Mouse (Mus musculus) neural tube, embryonic 10.5 days (tissue): ENCODE data around the gene Gimap8.
A peak's percentile ranks its signal among the peaks of the same experiment; 100 is the strongest.
"Not testable (repeated sequence)": the region's sequence is repeated elsewhere in the genome, so short reads cannot be mapped to it uniquely, and the experiment has no call there.

Experiments used
- DNase-seq: peaks from one replicate; pipeline ENCODE4 v3.0.0-alpha.2; 2017; ENCODE audit warnings: low spot score; ENCODE audit errors: extremely low spot score

The Gimap8 gene

DNA sequence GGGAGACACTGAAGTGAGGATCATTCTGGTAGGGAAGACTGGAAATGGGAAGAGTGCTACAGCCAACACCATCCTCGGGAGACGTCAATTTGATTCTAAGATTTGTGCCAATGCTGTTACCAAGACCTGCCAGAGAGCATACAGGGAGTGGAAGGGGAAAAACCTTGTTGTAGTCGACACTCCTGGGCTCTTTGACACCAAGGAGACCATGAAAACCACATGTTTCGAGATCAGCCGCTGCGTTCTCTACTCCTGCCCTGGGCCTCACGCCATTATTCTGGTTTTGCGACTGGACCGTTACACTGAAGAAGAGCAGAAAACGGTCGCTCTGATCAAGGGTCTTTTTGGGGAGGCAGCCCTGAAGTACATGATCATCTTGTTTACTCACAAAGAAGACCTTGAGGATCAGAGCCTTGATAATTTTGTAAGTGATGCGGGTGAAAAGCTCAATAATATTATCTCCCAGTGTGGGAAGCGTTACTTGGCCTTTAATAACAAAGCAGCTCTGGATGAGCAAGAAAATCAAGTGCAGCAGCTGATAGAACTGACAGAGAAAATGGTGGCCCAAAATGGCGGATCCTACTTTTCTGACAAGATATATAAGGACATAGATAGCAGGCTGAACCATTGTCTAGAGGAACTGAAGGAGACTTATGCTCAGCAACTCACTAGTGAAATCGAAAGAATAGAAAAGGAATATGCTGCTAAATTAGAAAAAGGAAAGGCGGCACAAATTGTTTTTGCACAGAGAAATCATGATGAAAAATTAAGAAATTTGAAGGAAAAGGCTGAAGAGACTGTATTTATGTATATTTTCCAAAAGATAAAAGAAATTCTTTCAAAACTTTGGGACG lies 30.7 kb downstream of the Gimap8 start:
- DNase-seq, result peak; percentile 5

DNA sequence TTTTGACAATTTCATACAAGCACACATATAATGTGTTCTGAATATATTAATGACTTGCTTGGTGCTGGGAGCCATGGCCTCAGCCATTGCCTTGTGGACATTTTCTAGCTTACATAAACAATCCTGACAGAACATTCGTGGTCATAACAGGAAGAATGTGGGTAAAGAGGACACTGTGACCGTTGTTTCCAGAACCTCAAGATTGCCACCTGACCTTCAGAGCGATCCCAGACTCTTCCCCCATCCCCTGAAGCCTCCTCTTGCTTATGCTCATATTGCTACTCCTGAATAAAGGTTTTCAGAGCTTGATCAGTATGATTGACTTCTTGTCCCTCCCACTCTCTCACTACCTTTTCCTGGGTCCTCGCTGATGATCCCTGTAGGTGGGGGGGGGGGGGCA lies 31.4 kb downstream of the Gimap8 start:
- peak; percentile 4 for DNase-seq

DNA sequence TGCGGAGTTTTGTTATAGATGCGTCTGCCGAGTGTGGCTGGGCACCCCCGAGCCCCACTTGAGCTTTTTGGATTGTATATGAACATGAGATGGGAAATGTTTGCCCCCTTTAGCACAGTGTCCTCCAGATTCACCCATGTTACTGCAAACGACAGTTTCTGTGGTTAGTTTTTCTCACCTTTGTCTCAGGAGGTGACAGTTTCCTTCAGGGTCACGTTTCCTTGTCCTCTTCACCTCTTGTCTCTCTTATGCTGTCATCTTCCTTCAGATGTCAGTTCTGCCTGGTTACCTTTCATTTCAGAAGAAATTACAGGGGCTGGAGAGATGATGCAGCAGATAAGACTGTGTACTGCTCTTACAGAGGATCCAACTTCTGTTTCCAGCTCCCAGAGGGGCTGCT lies 32.7 kb downstream of the Gimap8 start:
- peak; percentile 1 for DNase-seq

DNA sequence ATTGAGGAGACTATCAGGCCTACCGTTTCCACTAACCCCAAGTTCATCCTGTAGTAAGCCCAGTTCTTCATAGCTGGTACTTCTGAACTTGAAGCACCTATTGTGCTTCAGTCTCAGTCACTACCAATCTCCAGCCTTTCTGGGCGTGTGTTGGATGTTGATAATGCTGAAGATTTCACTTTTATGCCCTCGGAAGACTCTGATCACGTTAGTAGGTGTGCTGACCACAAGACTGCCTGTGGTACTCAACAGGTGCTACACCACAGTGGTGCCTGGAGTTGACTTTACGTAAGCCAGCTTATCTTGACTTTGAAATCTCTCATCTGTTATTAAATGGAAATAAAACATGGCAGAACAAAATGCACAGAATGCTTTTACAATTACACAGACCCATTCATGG lies 33.4 kb downstream of the Gimap8 start:
- DNase-seq, result no peak

DNA sequence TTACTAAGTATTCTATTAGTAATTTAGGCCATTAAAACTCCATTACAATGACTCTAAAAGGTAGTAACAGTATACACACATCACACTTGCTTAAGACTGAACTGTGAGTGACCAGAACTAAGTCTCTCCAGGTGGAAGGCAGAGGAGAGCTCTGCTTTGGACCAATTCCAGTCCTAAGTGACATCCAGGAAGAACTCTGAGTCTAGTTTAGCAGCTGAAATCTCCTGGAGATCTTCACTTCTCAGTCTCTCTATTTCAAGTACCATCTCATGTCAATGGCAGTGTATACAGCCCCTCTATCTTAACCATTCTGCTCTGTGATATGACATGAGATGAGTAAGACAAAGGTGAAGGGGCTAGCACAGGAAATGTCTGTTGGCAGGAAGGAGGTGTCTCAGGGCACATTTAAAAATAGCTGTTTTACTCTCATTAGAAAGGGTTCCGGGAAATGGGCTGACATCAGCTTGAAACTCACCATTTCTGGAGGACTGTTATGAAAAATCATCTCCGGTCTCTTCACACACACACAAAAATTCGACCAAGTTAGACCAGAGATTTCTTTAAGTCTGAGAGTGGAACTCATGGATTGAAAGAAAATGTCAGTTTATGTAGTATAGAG lies 34.5 kb downstream of the Gimap8 start:
- DNase-seq, result no peak

DNA sequence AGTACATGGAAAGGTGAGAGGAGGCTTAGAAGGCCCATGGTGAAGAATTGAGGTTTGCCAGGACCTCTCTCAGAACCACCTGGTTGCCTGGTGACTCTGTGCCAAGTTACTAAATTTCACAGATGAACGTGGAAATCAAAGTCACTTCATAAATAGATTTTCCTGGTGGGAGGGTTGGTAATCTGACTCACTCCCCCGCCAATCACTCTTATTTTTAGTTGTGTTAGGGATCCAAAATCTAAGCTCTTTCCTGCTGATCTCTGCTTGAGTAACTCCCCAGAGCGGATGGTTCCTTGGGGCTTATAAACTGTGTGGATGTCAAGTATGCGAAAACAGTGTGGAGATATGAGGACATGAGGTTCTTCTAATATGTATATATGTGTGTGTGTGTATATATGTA lies 35.2 kb downstream of the Gimap8 start:
- DNase-seq, result peak; percentile 4

DNA sequence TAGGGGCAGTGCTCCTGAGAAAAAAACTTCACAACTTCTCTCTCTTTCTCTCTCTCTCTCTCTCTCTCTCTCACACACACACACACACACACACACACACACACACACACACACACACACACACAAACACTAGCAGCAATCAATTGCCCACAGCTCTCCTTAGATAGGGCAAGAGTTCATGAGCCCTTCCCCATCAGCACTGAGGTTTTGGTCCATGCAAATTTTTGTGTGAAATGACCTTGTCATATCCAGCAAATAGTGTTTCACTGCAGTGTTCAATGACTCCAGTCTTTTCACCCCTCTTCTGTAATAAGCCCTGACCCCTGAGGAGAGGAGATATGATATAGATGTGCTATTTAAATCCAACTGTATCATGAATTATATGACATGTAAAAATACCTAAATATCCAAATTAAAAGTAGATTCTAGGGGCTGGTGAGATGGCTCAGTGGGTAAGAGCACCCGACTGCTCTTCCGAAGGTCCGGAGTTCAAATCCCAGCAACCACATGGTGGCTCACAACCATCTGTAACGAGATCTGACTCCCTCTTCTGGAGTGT lies 36.3 kb downstream of the Gimap8 start:
- DNase-seq, result not testable (repeated sequence)

DNA sequence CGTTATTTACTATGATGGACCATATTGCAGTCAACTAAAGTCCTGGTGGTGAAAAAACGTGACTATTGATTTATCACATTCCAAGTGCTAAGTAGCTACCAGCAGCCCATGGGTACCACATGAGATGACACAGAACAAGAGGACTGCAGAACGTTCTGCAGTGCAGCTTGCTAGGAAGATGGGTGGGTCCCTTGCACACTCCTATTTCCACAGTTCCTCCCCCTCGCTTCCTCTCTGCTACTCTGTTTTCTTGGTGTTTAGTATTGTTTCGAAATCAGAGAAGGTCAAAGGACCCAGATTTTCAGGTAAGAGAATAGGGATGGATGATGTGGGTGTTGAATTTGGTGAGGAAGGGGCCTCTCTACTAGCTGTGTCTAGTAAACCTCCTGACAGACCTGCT lies 37.3 kb downstream of the Gimap8 start, which contains the start of gene Gimap4:
Gene Gimap4, plus strand, starts transcription at position 231 of the 400 bp plus-strand sequence.
- DNase-seq, result no peak

DNA sequence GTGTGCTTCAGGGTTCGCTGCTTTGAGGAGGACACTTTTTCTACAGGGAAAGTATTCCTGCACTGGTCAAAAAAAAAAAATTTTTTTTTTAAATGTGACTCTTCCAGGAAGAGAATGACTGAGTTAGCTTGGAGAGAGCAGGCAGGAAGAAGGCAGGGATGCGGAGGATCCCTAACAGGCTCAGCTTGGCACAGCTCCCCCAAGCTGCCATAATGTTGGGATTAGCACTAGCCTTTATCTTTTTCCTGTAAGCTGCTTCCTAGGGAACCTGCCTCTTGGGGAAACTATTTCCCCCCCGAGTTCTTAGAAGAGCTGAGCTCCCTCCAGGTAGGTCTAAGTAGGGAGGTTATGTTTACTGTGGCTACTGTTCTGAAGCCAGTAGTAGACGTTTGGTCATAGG lies 37.8 kb downstream of the Gimap8 start:
- peak; percentile 6 for DNase-seq

DNA sequence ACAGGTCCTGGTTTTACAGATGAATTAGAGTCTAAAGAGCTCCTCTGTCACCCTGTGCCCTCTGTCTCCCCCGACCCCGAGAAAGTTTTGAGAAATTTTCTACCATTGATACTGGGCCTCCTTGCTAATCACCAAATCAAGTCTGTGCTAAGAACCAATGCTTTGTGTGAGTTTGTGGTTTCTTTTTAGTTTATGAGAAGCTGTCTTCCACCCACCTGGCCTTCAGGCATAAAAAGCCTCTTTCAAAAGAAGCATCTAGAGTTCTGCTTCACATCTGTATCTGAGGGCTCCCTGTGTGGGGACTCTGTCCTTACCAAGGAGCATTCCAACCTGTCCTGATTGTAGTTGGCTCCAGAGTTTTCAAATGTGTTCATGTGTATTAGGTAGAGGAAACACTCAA lies 38.2 kb downstream of the Gimap8 start:
- no peak for DNase-seq

DNA sequence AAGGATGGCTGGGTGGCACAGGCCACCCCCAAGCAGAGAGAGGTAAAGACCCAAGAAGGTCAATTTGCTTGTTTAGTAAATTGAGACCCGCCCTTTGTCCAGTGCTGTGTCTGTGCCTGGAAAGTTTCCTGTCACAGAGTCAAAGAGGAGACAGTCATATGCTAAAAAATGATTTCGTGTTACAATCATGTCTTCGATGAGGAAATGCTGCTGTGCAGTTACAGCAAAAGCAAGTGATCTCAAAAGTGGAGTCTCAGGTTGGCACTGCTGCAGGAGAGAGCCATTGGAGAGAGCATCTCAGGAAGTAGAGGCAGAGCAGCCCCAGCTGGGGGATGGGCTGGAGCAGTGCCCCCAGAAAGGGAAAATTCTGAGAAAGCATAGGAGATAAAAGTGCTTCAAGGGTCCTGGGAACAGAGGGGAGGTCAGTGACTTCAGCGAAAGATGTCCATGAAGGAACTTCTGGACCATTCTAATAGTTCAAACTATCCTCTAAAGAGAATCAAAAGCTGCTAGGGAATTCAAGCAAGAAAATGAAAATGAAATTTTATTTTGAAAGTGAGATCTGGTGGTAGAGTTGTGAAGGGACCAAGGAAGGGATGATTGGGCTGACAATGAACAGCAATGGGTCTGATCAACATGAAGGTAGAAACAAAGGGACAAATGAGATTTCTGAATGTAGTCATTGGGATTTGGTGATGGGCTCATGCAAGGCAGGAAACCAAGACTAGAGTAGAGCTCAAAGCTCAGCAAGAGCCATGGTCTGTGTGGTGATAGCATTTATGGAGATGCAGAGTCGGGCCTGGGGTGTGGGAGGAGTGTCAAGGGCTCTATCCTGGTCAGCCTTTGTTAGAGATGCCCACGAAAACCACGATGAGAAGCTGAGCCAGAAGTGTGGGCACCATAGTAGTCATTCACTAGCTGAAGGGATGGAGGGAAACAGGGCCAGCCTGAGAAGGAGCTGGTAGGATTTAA lies 38.9 kb downstream of the Gimap8 start:
- no peak for DNase-seq

DNA sequence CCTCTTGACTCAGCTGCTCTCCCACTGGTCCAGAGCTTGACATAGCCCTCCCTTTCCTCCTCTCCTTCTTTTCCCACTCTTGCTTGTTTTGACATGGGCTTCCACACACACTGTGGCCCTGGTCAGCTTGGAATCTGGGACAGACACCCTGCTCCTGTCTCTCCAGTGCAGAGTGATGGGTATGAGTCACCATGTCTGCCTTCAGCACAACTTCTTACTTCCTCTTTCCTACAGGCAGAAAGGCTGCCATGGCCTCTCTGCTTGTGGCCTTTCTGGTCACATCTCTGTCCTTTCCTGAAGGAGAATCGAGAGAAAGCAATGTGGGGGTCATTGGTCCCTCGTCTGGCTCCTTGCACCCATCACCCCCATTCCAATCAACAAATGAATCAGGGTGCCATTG lies 40.0 kb downstream of the Gimap8 start:
- DNase-seq, result no peak

DNA sequence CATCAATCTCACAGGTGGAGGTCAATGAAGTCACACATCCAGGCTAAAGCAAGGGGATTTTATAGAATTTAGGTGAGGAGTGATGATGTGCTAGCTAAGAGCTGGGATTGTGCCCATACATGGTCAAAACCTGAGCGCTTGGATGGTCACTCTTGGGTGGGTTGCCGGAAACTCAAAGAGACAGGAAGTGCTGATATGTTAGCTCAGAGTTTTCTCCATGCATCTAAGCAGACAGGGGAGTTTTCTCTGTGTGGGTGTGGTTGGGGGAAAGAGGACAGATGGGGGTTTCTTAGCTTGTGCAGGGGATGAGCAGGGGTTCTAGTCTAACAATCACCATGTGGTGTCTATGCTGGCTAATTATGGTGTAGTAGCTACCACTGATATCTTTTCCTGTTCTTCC lies 42.3 kb downstream of the Gimap8 start:
- DNase-seq, result no peak

DNA sequence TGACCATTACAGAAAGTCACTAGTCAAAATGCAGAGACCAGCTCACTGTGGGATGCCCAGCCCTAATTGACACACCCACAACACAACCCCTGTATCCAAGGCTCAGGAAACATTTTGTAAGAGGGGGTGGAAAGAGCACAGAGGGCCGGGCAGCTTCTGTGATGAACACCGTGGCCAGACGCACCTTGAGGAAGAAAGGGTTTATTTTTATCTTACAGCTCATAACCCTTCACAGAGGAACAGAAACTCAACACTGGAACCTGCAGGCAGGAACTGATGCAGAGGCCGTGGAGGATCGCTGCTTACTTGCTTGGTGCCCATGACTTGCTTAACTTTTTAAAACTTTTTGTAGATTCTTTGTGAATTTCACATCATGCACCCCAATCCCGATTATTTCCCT lies 45.9 kb downstream of the Gimap8 start:
- DNase-seq, result no peak

DNA sequence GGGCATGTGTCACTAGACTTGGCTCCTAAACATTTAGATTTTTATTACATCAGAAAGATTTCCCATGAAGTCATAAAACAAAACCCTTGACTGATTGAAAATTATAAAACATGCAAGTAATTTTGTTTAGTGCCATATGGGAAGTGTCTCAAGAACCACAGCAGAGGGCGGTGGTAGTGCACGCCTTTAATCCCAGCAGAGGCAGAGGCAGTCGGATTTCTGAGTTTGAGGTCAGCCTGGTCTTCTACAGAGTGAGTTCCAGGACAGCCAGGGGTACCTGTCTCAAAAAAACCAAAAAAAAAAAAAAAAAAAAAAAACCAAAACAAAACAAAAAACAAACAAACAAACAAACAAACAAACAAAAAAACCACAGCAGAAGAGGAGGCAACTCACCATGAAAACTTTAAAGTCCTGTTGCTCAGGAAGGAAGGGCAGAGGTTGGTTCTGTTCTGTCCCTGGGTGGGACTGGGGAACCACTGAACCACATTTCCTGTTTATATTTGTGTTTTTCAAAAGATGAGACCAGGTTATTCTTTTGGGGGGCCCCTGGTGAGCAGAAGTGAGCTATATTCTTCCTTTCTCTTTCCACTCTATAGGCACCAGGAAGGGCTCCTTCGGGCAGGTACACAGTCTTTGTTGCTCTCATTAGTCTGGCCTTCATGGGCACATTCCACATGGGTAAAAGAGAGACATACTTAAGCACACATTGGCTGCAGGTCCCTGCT lies 50.0 kb downstream of the Gimap8 start:
- no peak for DNase-seq

DNA sequence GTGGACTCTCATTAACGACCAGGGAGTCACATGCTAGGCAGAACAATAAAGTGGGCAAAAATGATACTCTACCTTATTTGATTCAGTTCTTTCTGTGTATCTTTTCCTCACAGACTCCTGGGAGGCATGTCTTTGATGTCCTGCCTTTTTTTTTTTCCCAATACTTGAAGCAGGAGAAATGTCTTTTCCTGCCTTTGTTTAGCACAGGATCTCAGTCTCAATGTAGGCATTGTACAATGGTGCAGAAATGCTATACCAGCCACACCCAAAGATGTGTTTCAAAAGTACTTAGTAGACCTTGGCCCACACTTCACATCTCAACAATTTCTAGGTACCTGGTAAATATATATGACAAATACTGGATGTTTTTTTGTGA lies 50.5 kb downstream of the Gimap8 start:
- DNase-seq, result no peak

DNA sequence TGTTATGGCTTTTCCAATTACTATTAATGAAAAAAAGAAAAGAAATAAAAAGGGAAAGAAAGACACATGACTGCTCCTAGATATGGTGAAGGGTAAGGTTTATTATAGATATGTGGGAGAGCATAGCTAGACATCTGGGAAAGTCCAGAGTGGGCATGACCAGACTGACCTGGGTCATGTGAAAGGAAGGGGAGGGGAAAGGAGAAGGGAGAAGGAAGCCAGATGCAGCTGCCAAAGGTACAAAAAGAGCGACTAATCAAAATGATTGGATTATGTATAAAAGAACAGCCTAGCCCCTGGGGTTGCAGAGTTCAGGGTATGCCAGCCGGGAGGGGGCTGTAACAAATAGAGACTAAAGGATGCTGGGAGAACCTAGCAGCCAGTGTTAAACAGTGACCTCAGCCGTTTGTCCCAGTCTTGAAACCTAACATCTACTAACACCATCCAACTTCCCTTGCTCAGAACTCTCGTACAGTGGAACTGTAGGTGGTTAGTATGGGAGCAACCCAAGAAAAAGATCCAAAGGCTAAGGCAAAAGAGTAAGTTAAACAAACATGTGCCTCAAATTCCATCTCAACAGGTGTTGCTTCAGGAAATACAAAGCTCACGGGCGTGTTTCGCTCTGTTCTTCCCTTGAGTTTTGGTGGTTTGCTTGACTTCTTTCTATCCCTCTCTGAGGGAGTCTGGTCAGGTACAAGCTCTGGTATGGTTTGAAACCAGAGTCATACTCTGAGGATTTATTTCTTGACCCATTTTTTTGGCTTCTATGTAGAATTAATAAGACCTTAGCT lies 51.2 kb downstream of the Gimap8 start:
- no peak for DNase-seq

DNA sequence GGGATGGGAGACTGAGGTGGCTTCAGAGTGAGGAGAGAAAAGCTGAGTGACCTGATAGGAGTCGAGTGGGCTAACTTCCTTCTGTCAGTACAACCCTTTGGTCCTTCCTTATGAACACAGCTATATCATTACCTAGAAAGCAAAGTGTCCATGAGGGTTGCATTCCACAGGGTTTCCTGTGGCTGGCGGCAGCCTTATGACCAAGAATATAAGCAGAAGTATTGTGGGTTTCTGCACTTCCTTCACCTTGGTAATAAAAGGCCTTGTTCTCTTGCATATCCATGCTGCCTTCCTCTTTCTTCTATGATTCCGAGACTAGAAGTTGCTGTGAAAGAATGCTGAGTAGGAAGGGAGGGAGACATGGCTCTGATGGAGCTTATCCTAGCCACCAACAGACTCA lies 51.9 kb downstream of the Gimap8 start:
- no peak for DNase-seq

DNA sequence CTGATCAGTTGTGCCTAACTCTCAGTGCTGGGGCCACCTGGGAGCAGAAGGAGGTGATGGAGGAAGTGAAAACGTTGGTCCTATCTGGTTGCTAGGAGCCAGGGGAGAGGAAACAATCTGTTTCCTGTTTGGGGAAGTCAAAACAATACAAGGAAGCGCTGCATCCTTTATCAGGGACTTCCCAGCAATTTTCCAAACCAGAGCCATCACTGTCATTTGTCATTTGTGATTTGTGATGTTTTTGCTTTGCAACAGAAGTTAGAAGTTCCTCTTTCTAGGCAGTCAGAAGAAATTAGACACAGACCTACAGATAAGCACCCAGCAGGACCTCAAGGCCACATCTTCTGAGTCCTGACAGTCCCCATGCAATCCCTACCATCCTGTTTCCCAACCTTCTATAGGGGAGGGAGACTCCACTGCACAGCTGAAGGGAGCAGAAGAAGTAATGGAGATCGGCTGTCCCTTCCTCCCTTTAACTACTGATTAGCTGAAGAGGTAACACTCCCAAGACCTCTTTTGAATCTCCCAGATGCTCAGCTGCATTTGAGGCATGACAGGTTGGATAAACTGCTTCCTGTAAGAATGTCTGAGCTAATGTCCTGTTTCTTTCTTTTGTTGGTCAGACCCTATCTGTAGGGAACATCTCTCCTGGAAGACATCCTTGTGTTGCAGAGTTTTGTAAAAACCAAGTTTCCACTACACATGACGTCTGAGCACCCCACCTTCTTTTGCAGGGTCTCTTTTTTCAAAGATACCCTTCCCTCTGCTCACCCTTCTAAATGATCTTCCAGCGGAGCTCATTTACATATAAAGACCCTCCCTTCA lies 53.4 kb downstream of the Gimap8 start:
- DNase-seq, result no peak
